Mouse (Mus musculus) thymus, adult 2 months (tissue): Measurements from ENCODE around the gene Zdhhc11.

ENCODE experiments used
- CTCF ChIP-seq: fragments of 200-500 bp; IDR thresholded peaks from 2 replicates; pipeline ENCODE4 v1.5.1; 2012; ENCODE audit warnings: mild to moderate bottlenecking, control low read depth, low read length, moderate library complexity, borderline replicate concordance; ENCODE audit not compliant: control insufficient read depth, poor library complexity, insufficient read depth; ENCODE audit errors: extremely low read depth
- POLR2A ChIP-seq: fragments of 200-500 bp; IDR thresholded peaks from 2 replicates; pipeline ENCODE4 v1.6.1; 2012; ENCODE audit warnings: mild to moderate bottlenecking, low read length, control low read depth, moderate library complexity; ENCODE audit not compliant: control insufficient read depth, poor library complexity, insufficient read depth; ENCODE audit errors: extremely low read depth

GRCm38 (mm10) chr13:73932201-73932600, 31.4 kb upstream of the Zdhhc11 start:
- TF ChIP-seq POLR2A (no peak), CTCF (no peak)
